Mouse (Mus musculus) cerebellum, adult 2 months (tissue): ENCODE results near the gene Zfp213.

ENCODE experiments used
- CTCF ChIP-seq: fragments of 200-500 bp; IDR thresholded peaks from 2 replicates; pipeline ENCODE4 v1.5.1; 2011; ENCODE audit warnings: low read depth, mild to moderate bottlenecking, control low read depth, low read length, moderate library complexity, borderline replicate concordance; ENCODE audit not compliant: insufficient read depth
- POLR2A ChIP-seq: fragments of 200-500 bp; IDR thresholded peaks from 2 replicates; pipeline ENCODE4 v1.6.1; 2011; ENCODE audit warnings: low read length, control low read depth, borderline replicate concordance; ENCODE audit not compliant: insufficient read depth

- no peak for TF ChIP-seq POLR2A
- no peak for TF ChIP-seq CTCF
Observed at GRCm38 (mm10) chr17:23518701-23519423, 45.2 kb downstream of the Zfp213 start.
